Mouse (Mus musculus) kidney, embryonic 14.5 days (tissue): ENCODE measurements at regions not wholly inside any gene's neighbourhood (a gene's known extent, or its start where the extent isn't known, plus 50 kb on each side); places are given as distances from the start of the nearest gene placed in this dataset.

Source experiments
- ATAC-seq: fragments of 200-750 bp; cut with Nextera tagmentation; 2 replicates; pipeline ENCODE4 v1.8.0; 2017; ENCODE audit warnings: moderate number of reproducible peaks, mild to moderate bottlenecking, moderate TSS enrichment, moderate library complexity; ENCODE audit not compliant: low FRiP score, low TSS enrichment
- H3K27ac ChIP-seq: fragments of 300-500 bp; sonication (generic); 2 replicates; pipeline ENCODE4 v1.5.1; 2014; ENCODE audit warnings: low read depth, mild to moderate bottlenecking, low read length, moderate library complexity, mixed read lengths
- H3K27me3 ChIP-seq: fragments of 300-500 bp; sonication (generic); 2 replicates; pipeline ENCODE4 v1.6.1; 2014; ENCODE audit warnings: mild to moderate bottlenecking, low read length; ENCODE audit not compliant: control insufficient read depth, insufficient read depth
- H3K36me3 ChIP-seq: fragments of 300-500 bp; sonication (generic); 2 replicates; pipeline ENCODE4 v1.6.1; 2014; ENCODE audit warnings: low read length, mixed read lengths; ENCODE audit not compliant: control insufficient read depth, insufficient read depth
- H3K4me1 ChIP-seq: fragments of 300-500 bp; sonication (generic); 2 replicates; pipeline ENCODE4 v1.6.1; 2014; ENCODE audit warnings: low read length, mixed read lengths; ENCODE audit not compliant: control insufficient read depth, insufficient read depth
- H3K4me2 ChIP-seq: fragments of 300-500 bp; sonication (generic); replicated peaks from 2 replicates; pipeline ENCODE4 v1.6.1; 2014; ENCODE audit warnings: low read depth, mild to moderate bottlenecking, low read length
- H3K4me3 ChIP-seq: fragments of 300-500 bp; sonication (generic); 2 replicates; pipeline ENCODE4 v1.5.1; 2014; ENCODE audit warnings: mild to moderate bottlenecking, low read length
- H3K9ac ChIP-seq: fragments of 300-500 bp; sonication (generic); 2 replicates; pipeline ENCODE4 v1.6.1; 2014; ENCODE audit warnings: low read depth, mild to moderate bottlenecking, low read length, moderate library complexity
- H3K9me3 ChIP-seq: fragments of 300-500 bp; sonication (generic); 2 replicates; pipeline ENCODE4 v1.6.1; 2016; ENCODE audit warnings: low read length; ENCODE audit not compliant: control insufficient read depth
- WGBS: fragments of 180-500 bp; shearing (Covaris S2); extraction: QIAGEN DNeasy Blood & Tissue Kit; methylation state at CpG from one replicate; pipeline ENCODE4 v1.1.7; 2014; 5-methylcytosine and 5-hydroxymethylcytosine counted together

DNA sequence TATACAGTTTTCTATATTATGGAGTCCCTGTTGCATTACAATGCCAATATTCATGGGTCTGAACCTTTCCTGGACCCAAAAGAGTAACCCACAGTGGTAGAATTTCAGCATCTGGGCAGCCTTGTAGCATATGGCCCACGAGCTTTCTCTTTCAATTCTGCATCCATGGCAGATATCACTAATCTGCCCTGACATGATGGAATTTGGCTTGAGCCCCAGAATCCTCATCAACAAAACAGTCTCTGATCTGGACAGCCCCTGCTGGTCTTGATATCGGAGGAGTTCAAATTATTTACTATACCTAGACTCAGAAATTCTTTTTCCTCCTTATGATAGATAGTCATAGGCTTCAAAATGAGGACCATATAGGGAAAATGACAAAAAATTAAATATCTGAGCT, 139.1 kb upstream of the Gk2 start:
- no peaks in the 10 kb centered on the region for H3K9me3 ChIP-seq
- WGBS = 81% methylated on average over 2 of the region's 2 CpGs
- no peaks in the 10 kb centered on the region for H3K4me1 ChIP-seq
- H3K36me3 ChIP-seq = no peaks in the 10 kb centered on the region
- ATAC-seq = no peak
- no peaks in the 10 kb centered on the region for H3K27me3 ChIP-seq
- no peak overlapping the region for H3K27ac ChIP-seq
- H3K4me2 ChIP-seq = no peak overlapping the region
- H3K9ac ChIP-seq = no peak overlapping the region
- H3K4me3 ChIP-seq = no peak overlapping the region

DNA sequence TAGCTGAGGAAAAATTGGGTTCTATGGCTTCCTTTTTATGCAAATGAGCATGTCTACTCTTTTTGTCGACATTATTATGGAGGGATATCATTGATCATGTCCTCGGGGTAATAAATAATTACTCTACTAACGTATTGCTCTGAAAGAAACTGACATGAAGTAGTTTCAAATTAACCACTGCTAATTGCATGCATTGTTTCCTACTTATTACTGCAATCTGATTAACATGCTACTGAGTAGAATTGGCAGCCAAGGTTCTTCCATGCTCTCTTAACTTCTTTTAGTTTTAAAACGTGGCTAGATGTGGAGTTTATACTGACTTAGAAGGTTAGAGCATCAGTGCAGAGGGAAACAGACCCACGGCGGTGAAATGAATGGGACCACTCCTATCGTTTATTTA, 137.3 kb upstream of the Gk2 start:
- no peak overlapping the region for H3K27ac ChIP-seq
- no peak overlapping the region for H3K4me3 ChIP-seq
- no peaks in the 10 kb centered on the region for H3K27me3 ChIP-seq
- H3K9me3 ChIP-seq = no peaks in the 10 kb centered on the region
- no peak overlapping the region for H3K4me2 ChIP-seq
- WGBS = 73% methylated on average over 7 of the region's 7 CpGs
- ATAC-seq = no peak
- H3K36me3 ChIP-seq = no peaks in the 10 kb centered on the region
- no peaks in the 10 kb centered on the region for H3K4me1 ChIP-seq
- H3K9ac ChIP-seq = no peak overlapping the region

DNA sequence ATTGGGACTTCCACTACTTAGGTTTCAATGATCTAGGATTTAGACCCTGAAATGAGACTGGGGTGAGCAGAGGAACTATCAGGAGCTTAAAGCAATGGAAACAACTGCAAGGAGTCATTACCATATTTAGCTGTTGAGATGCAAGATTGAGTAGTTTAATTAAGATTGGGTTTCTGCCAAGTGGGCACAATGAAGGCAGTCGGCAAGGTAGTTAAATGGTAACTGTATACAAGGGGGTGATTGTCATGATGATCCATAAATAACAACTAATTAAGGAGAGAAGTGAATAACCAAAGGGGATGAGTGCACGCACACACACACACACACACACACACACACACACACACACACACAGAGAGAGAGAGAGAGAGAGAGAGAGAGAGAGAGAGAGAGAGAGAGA, 125.7 kb upstream of the Gk2 start:
- Histone ChIP-seq H3K4me1 (no peaks in the 10 kb centered on the region), H3K27me3 (no peaks in the 10 kb centered on the region), H3K27ac (no peak overlapping the region), H3K4me3 (no peak overlapping the region), H3K36me3 (no peaks in the 10 kb centered on the region), H3K9me3 (no peaks in the 10 kb centered on the region), H3K4me2 (no peak overlapping the region), H3K9ac (no peak overlapping the region)
- ATAC-seq = no peak
- WGBS = 56% methylated on average over 2 of the region's 2 CpGs

DNA sequence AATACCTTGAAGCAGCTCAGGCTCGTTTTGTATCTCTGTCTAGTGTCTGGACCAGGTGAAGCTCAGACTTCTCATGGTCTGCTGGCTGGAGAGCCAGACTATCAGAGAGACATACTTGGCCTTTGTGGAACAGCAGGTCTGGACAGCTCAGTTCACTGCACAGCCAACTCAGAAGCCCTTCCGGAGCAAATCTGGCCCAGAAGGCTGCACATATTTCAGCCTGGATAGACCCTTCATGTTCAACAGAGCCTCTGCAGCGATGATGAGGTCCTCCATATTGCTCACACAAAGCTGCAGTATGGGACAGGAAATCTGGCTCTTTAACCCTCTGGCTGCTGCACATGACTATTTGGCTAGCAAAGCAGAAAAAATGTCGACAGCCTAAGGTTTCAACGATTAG, 108.7 kb upstream of the Gk2 start:
- no peak overlapping the region for H3K27ac ChIP-seq
- no peaks in the 10 kb centered on the region for H3K9me3 ChIP-seq
- ATAC-seq = no peak
- no peak overlapping the region for H3K4me2 ChIP-seq
- H3K4me3 ChIP-seq = no peak overlapping the region
- 80% methylated on average over 5 of the region's 5 CpGs for WGBS
- H3K9ac ChIP-seq = no peak overlapping the region
- no peaks in the 10 kb centered on the region for H3K27me3 ChIP-seq
- H3K36me3 ChIP-seq = no peaks in the 10 kb centered on the region
- no peaks in the 10 kb centered on the region for H3K4me1 ChIP-seq

DNA sequence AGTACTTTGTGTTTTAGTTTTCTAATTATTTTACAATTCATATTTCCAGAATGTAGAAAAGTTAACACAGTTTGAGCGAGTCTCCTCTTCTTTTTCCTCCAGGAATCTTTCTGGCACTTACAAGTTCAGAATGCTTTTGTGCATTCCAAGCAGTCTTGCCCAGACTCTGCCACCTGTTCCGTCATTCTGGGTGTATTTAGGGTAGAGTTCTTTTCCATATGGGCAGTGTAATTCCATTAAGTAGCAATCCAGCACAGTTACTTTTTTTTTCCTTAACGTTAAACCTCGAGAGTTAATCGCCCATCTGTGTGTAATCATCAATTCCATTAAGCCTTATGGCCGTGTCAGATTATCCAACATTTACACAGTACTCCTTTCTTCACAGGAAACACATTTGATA, 106.9 kb upstream of the Gk2 start:
- WGBS = 86% methylated on average over 6 of the region's 6 CpGs
- Histone ChIP-seq H3K4me1 (no peaks in the 10 kb centered on the region), H3K4me2 (no peak overlapping the region), H3K9me3 (no peaks in the 10 kb centered on the region), H3K27ac (no peak overlapping the region), H3K4me3 (no peak overlapping the region), H3K27me3 (no peaks in the 10 kb centered on the region), H3K36me3 (no peaks in the 10 kb centered on the region), H3K9ac (no peak overlapping the region)
- ATAC-seq = no peak

DNA sequence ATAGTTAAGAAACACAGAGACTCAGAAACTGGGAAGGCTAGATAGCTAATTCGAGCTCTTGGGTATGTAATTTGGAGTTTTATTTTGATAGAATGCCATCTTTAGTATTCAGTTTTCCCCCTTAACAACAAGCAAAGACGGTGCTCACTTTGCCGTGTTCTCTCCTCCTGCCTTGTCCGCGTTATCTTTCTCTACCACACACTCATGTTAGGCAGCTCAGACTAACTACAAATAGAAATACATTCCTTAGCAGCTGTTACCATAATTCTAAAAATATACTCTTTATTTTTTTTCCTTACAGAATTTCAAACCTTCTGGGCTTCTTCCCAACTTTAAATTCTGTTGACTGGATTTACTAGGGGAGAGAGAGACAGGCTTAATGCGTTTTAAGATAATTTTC, 97.5 kb upstream of the Gk2 start:
- WGBS = 83% methylated on average over 6 of the region's 6 CpGs
- Histone ChIP-seq H3K27me3 (no peaks in the 10 kb centered on the region), H3K27ac (no peak overlapping the region), H3K4me1 (no peaks in the 10 kb centered on the region), H3K4me3 (no peak overlapping the region), H3K9me3 (peaks cover 2% of the 10 kb centered on the region; the same call in 1 of the 2 replicates), H3K4me2 (no peak overlapping the region), H3K36me3 (no peaks in the 10 kb centered on the region), H3K9ac (no peak overlapping the region)
- ATAC-seq = no peak

DNA sequence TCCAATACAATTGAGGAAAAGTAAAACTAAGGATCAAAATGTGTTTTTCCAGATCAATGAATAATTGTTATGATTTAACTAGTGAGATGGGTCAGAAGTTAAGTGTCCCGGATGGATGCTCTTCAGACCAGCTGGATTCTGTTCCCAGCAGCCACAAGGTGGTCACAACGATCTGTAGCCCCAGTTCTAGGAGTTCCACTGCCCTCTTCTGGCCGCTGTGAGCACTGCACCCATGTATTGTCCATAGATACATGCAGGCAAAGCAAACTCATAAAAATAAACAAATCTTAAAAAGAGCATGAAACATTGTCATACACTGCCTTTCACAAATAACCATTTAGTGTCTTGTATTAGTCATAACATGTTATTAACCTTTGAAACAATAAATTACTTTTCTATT, 96.3 kb upstream of the Gk2 start:
- WGBS = 60% methylated on average over 3 of the region's 3 CpGs

DNA sequence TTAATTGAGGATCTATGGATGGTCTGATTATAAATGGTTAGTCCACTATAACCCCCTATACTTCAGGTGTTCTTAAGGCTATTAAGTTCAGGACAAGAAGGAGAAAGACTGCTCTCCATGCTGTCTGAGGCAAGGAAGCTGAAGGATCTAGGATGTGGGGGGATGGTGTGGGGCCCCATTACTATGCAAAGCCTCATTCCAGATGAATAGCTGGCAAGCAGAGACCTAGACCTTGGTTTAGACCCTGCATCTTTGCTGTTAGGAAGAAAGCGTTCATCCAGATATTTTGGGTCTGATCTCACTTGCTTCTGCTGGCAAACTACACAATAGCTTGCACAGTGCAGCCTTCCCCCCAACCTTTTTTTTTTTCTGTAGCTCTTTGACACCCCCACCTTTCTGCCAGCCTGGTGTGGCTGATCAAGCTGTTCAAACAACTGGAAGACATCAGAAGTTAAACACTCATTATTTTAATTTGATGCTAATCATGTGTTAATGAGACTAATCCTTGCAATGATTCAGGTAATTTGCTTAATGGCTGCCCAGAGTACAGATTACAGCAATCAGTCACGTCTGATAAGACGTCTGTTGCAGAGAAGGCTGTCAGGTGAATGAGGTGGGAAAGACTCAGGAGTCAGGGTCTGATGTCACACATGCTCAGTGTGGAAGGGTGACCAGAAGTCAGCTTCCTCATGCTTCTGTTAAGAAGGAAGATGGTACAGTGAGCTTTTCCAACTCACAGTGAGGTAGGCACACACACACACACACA, 80.9 kb upstream of the Gk2 start:
- H3K4me2 ChIP-seq = no peak overlapping the region
- H3K9ac ChIP-seq = no peak overlapping the region
- no peaks in the 10 kb centered on the region for H3K36me3 ChIP-seq
- H3K9me3 ChIP-seq = no peaks in the 10 kb centered on the region
- H3K27ac ChIP-seq = no peak overlapping the region
- H3K4me1 ChIP-seq = no peaks in the 10 kb centered on the region
- no peaks in the 10 kb centered on the region for H3K27me3 ChIP-seq
- 25% methylated on average over 3 of the region's 3 CpGs for WGBS
- no peak overlapping the region for H3K4me3 ChIP-seq
- ATAC-seq = no peak

More for the DNA sequence above, 96.3 kb upstream of the Gk2 start:
- no peak overlapping the region for H3K27ac ChIP-seq
- H3K27me3 ChIP-seq = no peaks in the 10 kb centered on the region
- H3K4me1 ChIP-seq = no peaks in the 10 kb centered on the region
- no peak for ATAC-seq
- peaks cover 2% of the 10 kb centered on the region; the same call in 1 of the 2 replicates for H3K9me3 ChIP-seq
- H3K9ac ChIP-seq = no peak overlapping the region
- H3K4me3 ChIP-seq = no peak overlapping the region
- no peak overlapping the region for H3K4me2 ChIP-seq
- no peaks in the 10 kb centered on the region for H3K36me3 ChIP-seq

DNA sequence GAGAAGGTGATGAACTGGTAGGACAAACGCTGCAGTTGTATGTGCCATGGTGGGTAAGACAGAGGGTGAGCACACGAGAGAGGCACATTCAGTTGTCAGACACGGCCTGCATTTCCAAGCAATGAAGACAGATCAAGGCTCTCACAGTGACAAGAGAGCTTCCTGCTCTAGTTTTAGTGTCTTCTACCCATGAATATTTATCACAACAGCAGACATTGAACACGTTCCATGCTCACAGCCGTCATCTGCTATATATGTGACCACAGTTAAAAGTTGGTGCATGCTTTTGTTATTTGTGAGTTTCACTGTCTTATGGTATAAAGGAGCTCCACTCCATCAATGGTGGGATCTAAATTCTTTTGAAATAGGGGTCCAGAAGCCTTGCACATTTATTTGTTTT, 76.9 kb upstream of the Gk2 start:
- Histone ChIP-seq H3K27me3 (no peaks in the 10 kb centered on the region), H3K4me1 (no peaks in the 10 kb centered on the region), H3K9me3 (no peaks in the 10 kb centered on the region), H3K9ac (no peak overlapping the region), H3K27ac (no peak overlapping the region), H3K36me3 (no peaks in the 10 kb centered on the region), H3K4me2 (no peak overlapping the region), H3K4me3 (no peak overlapping the region)
- no peak for ATAC-seq
- WGBS = 73% methylated on average over 5 of the region's 5 CpGs
